Mouse (Mus musculus) right cerebral cortex, postnatal 25 days (tissue): ENCODE data around the gene 4931428L18Rik.
A peak's percentile ranks its signal among the peaks of the same experiment; 100 is the strongest.
"Not testable (repeated sequence)": the region's sequence is repeated elsewhere in the genome, so short reads cannot be mapped to it uniquely, and the experiment has no call there.

Source experiments
- DNase-seq: peaks from one replicate; pipeline ENCODE4 v3.0.0; 2022

The 4931428L18Rik gene

GRCm38 (mm10) chr1:31051370-31051921, 171.0 kb downstream of the 4931428L18Rik start:
- DNase-seq = no peak

GRCm38 (mm10) chr1:31049954-31050652, 172.4 kb downstream of the 4931428L18Rik start:
- no peak for DNase-seq

- DNase-seq = no peak
Measured at GRCm38 (mm10) chr1:31043208-31043607, 179.3 kb downstream of the 4931428L18Rik start.

GRCm38 (mm10) chr1:31042793-31043192, 179.7 kb downstream of the 4931428L18Rik start:
- DNase-seq = no peak

- DNase-seq = no peak
Measured at GRCm38 (mm10) chr1:31033851-31034534, 188.5 kb downstream of the 4931428L18Rik start.

GRCm38 (mm10) chr1:31032351-31032750, 190.1 kb downstream of the 4931428L18Rik start:
- no peak for DNase-seq

- no peak for DNase-seq
Measured at GRCm38 (mm10) chr1:31023173-31023572, 199.3 kb downstream of the 4931428L18Rik start.

GRCm38 (mm10) chr1:31019283-31019682, 203.2 kb downstream of the 4931428L18Rik start:
- DNase-seq = no peak

GRCm38 (mm10) chr1:31017377-31017776, 205.1 kb downstream of the 4931428L18Rik start:
- DNase-seq = no peak

- no peak for DNase-seq
Measured at GRCm38 (mm10) chr1:31016068-31016467, 206.4 kb downstream of the 4931428L18Rik start.

GRCm38 (mm10) chr1:31015261-31015660, 207.2 kb downstream of the 4931428L18Rik start:
- no peak for DNase-seq

- DNase-seq = not testable (repeated sequence)
Measured at GRCm38 (mm10) chr1:30977868-30978267, 244.6 kb downstream of the 4931428L18Rik start, which contains the start of gene AC153137.1. Gene AC153137.1, minus strand, starts transcription at chr1:30977968.

GRCm38 (mm10) chr1:30977239-30977638, 245.2 kb downstream of the 4931428L18Rik start:
- not testable (repeated sequence) for DNase-seq

- no peak for DNase-seq
Measured at GRCm38 (mm10) chr1:30951795-30952194, 270.7 kb downstream of the 4931428L18Rik start.

GRCm38 (mm10) chr1:30950456-30950835, 272.0 kb downstream of the 4931428L18Rik start:
- DNase-seq = no peak

- peak; percentile 99 for DNase-seq
Measured at GRCm38 (mm10) chr1:30949710-30950455, 272.6 kb downstream of the 4931428L18Rik start.

GRCm38 (mm10) chr1:30948950-30949639, 273.4 kb downstream of the 4931428L18Rik start:
- peak; percentile 62 for DNase-seq

- DNase-seq = no peak
Measured at GRCm38 (mm10) chr1:30948361-30948949, 274.0 kb downstream of the 4931428L18Rik start.
